Mouse (Mus musculus): ENCODE results near the gene Prok2.

Prok2 gene

GRCm38 (mm10) chr6:99725971-99726561 is at the start of gene Prok2:
Gene Prok2 (minus strand): TSS chr6:99726392.
- DNase-seq = peak; percentile 41

- DNase-seq = no peak
Measured at GRCm38 (mm10) chr6:99774680-99775079, 48.5 kb upstream of the Prok2 start.

GRCm38 (mm10) chr6:99768495-99768894 is 42.3 kb upstream of the Prok2 start:
- DNase-seq = no peak

GRCm38 (mm10) chr6:99764916-99765315 is 38.7 kb upstream of the Prok2 start:
- DNase-seq = no peak

- peak; percentile 49 for DNase-seq
Measured at GRCm38 (mm10) chr6:99762069-99762985, 36.1 kb upstream of the Prok2 start.

- no peak for DNase-seq
Measured at GRCm38 (mm10) chr6:99756105-99756504, 29.9 kb upstream of the Prok2 start.

- DNase-seq = no peak
Measured at GRCm38 (mm10) chr6:99751308-99751707, 25.1 kb upstream of the Prok2 start.

- DNase-seq = no peak
Measured at GRCm38 (mm10) chr6:99746275-99746674, 20.1 kb upstream of the Prok2 start.

GRCm38 (mm10) chr6:99742866-99743265 is 16.7 kb upstream of the Prok2 start:
- DNase-seq = no peak

GRCm38 (mm10) chr6:99734666-99735065 is 8.5 kb upstream of the Prok2 start:
- no peak for DNase-seq

- DNase-seq = no peak
Measured at GRCm38 (mm10) chr6:99732673-99733072, 6.5 kb upstream of the Prok2 start.

- DNase-seq = no peak
Measured at GRCm38 (mm10) chr6:99731926-99732325, 5.7 kb upstream of the Prok2 start.

GRCm38 (mm10) chr6:99729853-99730252 is 3.7 kb upstream of the Prok2 start:
- DNase-seq = no peak

GRCm38 (mm10) chr6:99726576-99727303 is 548 bp upstream of the Prok2 start:
- peak; percentile 45 for DNase-seq

- DNase-seq = no peak
Measured at GRCm38 (mm10) chr6:99722390-99722789, 3.8 kb downstream of the Prok2 start.

- DNase-seq = no peak
Measured at GRCm38 (mm10) chr6:99721032-99721431, 5.2 kb downstream of the Prok2 start.

GRCm38 (mm10) chr6:99715913-99716312 is 10.3 kb downstream of the Prok2 start:
- DNase-seq = no peak

GRCm38 (mm10) chr6:99715191-99715590 is 11.0 kb downstream of the Prok2 start:
- DNase-seq = no peak

GRCm38 (mm10) chr6:99713256-99713655 is 12.9 kb downstream of the Prok2 start:
- DNase-seq = no peak

GRCm38 (mm10) chr6:99711576-99712101 is 14.6 kb downstream of the Prok2 start:
- no peak for DNase-seq

- DNase-seq = no peak
Measured at GRCm38 (mm10) chr6:99700484-99700883, 25.7 kb downstream of the Prok2 start.

- no peak for DNase-seq
Measured at GRCm38 (mm10) chr6:99692916-99693841, 33.0 kb downstream of the Prok2 start.

All from retina, postnatal 1 day (tissue).